Mouse (Mus musculus) left cerebral cortex, adult 2 months (tissue): Measurements from ENCODE around the gene Creg2. TPM values are rescaled to one million over a fixed set of nuclear protein-coding genes. Genes with fewer than 3 reads are reported as not detected.
A peak's percentile ranks its signal among the peaks of the same experiment; 100 is the strongest.
"Not testable (repeated sequence)": the region's sequence is repeated elsewhere in the genome, so short reads cannot be mapped to it uniquely, and the experiment has no call there.

Experiments
- DNase-seq, 2 experiments: peaks; one replicate each; pipeline ENCODE4 v3.0.0; 2021 to 2022; ENCODE audit warnings: low spot score in 2 of 2, mixed read lengths in 1 of 2; ENCODE audit errors: extremely low spot score in 1 of 2
- H3K27ac ChIP-seq: fragments of 200-600 bp; 2 replicates; pipeline ENCODE4 v1.8.1; 2022
- H3K4me3 ChIP-seq: fragments of 200-600 bp; 2 replicates; pipeline ENCODE4 v1.8.1; 2022
- CTCF ChIP-seq: fragments of 200-600 bp; IDR thresholded peaks from 2 replicates; pipeline ENCODE4 v1.8.1; 2022; ENCODE audit warnings: antibody characterized with exemption, mild to moderate bottlenecking, moderate library complexity
- intact Hi-C: fragments of 180-260 bp; cut with DNase I; formaldehyde crosslinking; loops from one replicate; pipeline ENCODE4 v1.15.1; 2025
- total RNA-seq, 2 experiments: library from RNA; stranded (reverse); gene quantifications; 2 replicates each; pipeline ENCODE4 v1.2.3; 2021

Creg2 gene
- total RNA-seq, 2 experiments from 2014 or later = 81.1 to 90.6 TPM

DNA sequence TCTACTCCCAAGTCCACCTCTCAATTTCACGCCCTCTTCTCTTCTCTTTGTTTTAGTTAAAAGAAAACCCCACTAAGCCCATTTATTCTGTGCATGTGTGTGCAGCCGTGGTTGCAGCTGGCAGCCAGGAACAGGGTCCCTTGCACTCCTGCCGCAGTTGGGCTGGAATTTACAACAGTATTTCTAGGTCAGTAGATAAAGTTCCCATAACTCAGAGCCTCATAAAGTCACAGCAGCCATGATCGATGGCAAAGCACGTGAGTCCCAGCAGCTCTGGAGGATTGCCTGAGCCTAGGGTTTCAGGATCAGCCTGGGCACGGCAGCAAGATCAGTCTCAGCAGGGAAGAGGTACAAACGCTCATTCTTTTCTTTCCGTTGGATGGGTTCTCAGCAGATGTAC, 32.8 kb downstream of the Creg2 start:
- no peak overlapping the region for H3K4me3 ChIP-seq
- DNase-seq = no peak
- intact Hi-C loops = no loop called here
- TF ChIP-seq CTCF = no peak
- no peak overlapping the region for H3K27ac ChIP-seq

DNA sequence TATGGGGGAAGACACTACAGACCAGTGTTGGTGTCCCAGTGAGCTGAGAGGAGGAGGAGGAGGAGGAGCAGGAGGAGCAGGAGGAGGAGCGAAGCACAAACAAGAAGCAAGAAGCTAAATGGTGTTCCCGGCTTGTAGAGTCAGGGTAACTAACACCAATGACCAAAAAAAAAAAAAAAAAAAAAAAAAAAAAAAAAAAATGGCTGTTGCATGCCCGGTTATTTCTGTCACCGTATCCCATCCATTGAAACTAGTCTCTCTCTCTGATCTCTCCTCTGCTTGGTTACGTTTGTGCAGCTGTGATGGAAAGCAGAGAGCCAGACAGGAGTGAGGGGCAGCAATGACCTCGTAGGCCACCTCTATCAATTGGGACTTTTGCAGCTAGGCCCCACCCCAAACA, 35.7 kb downstream of the Creg2 start:
- intact Hi-C loops = loop anchor here (1.0 kb wide), 1 partner anchor 35 kb away; no protein-coding TSS in a partner anchor
- no peak for DNase-seq
- H3K4me3 ChIP-seq = no peak overlapping the region
- no peak overlapping the region for H3K27ac ChIP-seq
- no peak for TF ChIP-seq CTCF

DNA sequence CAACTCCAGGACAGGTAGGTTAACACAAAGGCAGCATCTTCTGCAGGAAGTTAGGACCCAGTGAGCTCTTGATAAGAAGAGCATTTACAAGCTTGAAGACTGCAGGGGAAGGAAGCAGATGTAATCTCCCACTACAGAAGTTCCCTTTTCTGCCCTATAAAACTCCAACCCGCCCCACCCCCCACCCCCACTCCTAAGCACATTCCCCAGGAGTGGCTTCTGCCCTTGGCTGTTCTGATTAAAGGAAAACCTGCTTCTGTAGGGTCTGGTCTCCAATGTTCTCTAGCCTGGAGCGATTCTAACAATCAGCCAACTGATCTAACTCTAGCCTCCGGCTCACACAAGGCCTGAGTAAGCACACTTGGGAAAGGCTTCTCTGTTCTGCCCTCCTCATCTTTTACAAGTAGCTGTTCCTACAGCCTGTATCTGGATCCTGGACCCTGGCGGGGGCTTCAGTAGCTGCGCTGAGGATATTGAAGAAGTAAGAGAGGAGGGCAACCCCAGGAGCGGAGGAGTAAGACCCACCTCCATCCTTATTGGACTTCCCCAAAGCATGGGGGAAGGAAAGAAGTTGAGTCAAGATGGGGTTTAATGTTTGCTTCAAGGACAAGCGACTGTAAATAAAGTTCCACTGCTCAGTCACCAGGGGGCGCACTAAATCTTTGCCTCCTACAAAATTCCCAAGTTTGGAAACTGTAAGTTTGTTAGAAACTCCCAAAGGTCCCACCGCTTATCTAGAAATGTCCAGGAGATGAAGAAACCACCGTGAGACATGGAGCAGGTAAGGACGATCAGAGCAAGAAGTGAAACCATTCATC, 36.6 kb downstream of the Creg2 start:
- peak; percentile 29 to 69 for DNase-seq
- TF ChIP-seq CTCF = peak; percentile 88
- H3K27ac ChIP-seq = no peak overlapping the region
- H3K4me3 ChIP-seq = no peak overlapping the region
- intact Hi-C loops = loop anchor here (1.0 kb wide), 1 partner anchor 36 kb away; no protein-coding TSS in a partner anchor

DNA sequence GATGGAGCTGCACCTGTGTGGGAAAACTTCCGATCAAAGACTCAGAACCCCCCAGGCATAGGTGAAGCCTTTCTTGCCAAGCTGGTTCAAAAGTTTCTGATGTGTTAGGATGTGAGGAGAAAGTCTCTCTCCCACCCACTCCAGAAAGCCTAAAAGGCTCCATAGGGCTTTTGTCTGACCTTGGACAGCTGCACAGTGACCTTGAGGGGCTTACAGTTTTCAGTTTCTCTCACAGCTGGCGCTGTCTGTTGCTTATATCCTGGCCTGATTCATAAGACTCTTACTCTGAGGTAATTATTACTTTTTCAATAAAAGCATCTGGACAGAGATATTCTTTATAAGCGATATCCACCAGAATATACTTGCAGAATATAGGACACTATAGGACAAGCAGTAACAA, 38.2 kb downstream of the Creg2 start:
- Histone ChIP-seq H3K4me3 (no peak overlapping the region), H3K27ac (no peak overlapping the region)
- no peak for DNase-seq
- intact Hi-C loops = no loop called here
- no peak for TF ChIP-seq CTCF

DNA sequence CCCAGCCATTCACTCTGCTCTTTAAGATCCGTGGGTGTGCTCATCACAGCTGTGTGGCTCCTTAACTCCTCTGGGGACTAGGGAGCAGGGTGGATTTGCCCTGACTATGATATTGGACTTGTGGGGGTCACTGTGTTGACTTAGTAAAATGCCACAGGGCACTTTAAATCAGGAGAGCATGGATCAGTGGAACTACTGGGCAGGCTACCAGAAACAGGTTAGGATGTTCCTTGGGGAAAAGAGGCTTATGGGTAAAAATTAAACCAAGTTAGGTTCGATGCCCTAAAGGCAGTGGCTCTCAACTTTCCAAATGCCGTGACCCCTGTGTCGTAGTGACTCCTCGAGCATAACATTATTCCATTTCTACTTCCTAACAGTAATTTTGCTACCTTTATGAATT, 38.8 kb downstream of the Creg2 start:
- no peak for DNase-seq
- intact Hi-C loops = no loop called here
- no peak overlapping the region for H3K27ac ChIP-seq
- TF ChIP-seq CTCF = no peak
- no peak overlapping the region for H3K4me3 ChIP-seq

DNA sequence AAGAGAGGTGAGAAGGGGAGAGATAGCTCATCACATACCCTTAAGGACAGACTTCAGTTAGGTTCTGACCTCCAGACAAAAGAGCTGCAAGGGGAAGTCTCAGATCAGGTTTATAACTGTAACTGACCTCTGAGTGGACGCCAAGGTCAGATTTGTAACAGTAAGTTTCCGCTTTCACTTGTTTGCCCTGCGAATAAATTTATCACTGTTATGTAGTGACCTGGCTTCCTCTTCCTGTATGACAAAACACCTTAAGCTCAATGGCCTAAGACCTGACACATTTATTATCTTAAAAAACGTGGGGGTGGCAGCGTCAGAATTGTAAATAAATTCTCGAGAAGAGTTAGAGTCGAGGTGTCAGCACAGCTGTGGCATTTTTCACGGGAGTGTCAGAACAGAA, 42.7 kb downstream of the Creg2 start:
- Histone ChIP-seq H3K4me3 (no peak overlapping the region), H3K27ac (no peak overlapping the region)
- intact Hi-C loops = no loop called here
- DNase-seq = no peak
- no peak for TF ChIP-seq CTCF

DNA sequence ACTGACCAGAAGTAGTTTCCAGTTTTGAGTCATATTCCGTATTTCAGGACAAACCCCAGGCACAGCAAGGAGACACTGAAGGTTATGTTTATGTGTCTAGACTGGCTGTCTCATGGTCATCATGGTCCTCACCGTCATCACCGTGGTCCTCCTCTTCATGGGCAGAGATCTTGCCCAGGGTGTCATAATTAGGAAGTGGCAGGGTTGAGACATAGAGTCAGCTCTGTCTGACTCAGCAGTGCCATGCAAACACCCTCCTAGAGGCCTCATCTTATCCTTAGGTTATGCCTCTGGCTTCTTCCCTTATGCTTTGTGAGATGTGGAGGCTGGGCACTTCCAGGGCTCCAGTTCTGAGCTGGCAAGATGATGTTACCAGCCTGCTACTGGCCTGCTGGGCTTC, 48.8 kb downstream of the Creg2 start:
- intact Hi-C loops = no loop called here
- H3K27ac ChIP-seq = no peak overlapping the region
- H3K4me3 ChIP-seq = no peak overlapping the region
- no peak for DNase-seq
- no peak for TF ChIP-seq CTCF

DNA sequence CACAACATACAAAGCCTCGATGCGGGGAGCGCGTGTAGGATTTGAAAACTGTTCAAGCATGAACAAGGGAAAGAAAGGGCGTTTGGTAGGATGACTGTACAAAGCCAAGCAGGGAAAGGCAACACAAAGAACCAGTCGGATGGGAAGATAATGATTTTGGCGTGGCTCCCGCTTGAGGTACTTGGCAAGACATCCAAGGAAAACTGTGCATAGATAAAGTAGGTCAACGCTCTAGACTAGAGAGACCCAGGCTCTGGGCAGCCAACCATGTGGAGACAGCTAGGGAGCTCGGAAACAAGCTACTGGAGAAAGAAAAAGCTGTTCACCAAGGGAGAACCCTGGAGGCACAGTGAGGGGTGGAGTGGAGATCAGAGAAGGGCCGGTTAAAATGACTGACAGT, 52.5 kb downstream of the Creg2 start:
- no peak for TF ChIP-seq CTCF
- intact Hi-C loops = loop anchor here (10.0 kb wide), 1 partner anchor 276 kb away; no protein-coding TSS in a partner anchor
- peak in 1 of 2 experiments; percentile 34 for DNase-seq
- Histone ChIP-seq H3K4me3 (no peak overlapping the region), H3K27ac (no peak overlapping the region)

DNA sequence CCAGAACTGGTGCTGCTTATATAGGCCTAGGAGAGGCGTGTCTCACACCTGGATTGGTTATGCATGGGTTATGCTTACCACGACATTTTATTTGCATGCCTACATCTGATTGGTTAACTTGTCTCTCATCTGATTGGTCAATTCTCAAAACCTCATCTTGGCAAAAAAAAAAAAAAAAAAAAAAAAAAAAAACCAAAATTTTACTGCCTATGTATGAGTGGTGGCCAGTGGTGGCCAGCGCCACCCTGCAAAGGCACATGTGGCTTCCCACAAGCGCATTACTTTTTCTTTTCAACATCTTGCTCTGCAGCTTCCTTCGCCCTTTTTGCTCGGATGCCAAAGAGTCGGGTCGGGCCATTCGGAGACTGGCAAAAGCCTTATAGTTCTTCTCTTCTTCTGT, 54.1 kb downstream of the Creg2 start:
- not testable (repeated sequence) for H3K4me3 ChIP-seq, DNase-seq, H3K27ac ChIP-seq
- intact Hi-C loops = loop anchor here (10.0 kb wide), 1 partner anchor 278 kb away; no protein-coding TSS in a partner anchor

DNA sequence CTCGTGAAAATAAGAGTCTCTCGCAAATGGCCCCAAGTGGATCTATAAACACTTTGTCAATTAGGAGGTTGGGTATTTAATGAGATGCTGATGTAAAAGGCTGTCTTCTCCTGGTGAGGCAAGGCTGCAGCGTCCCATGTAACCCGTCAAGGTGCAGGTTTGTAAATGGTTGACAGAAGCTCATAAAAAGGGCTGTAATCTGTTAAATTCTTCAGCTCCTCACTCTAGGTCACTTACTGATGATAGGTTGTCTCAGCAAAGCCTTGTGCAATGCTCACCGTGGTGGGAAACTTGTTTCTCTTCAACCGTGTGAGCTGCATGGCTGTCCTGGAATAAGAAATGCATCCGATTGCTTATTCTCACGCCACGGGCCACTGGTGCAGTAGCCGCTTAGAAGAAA, 57.4 kb downstream of the Creg2 start:
- Histone ChIP-seq H3K4me3 (no peak overlapping the region), H3K27ac (no peak overlapping the region)
- intact Hi-C loops = loop anchor here (10.0 kb wide), 1 partner anchor 281 kb away; no protein-coding TSS in a partner anchor
- no peak for DNase-seq
- no peak for TF ChIP-seq CTCF

DNA sequence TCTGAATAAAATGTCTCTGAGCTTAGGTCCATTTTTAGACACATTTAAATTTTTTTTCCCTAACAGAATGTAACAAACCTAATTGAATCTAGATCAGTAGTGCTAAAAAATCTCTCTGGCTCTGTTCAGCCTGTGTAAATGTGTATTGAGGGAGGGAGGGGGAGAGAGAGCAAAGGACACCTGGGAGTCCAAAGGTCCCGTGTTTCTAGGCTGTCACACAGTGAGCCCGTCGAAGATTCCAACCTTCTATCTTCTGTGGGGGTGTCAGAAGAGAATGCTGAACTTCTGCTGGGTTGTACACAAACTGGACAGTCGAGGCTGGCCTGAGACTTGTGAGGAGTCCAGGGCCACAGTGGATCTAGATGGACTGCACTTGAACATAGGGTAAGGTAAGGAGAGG, 59.2 kb downstream of the Creg2 start:
- intact Hi-C loops = loop anchor here (10.0 kb wide), 1 partner anchor 283 kb away; no protein-coding TSS in a partner anchor
- Histone ChIP-seq H3K4me3 (no peak overlapping the region), H3K27ac (no peak overlapping the region)
- no peak for TF ChIP-seq CTCF
- DNase-seq = no peak

DNA sequence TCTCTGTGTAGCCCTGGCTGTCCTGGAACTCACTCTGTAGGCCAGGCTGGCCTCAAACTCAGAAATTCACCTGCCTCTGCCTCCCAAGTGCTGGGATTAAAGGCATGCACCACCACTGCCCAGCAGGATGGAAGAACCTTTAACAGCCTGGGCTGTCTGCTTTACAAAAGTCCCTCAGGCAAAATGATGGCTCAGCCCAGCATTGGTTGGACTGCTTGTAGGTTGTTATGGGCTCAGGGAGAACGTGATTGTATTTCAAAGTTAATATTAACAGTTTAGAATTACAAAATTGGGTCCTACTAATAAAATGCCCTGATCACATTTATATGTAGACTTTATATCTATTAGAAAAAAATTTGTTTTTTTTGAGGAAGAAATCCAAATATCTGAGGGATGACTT, 59.7 kb downstream of the Creg2 start:
- intact Hi-C loops = loop anchor here (10.0 kb wide), 1 partner anchor 283 kb away; no protein-coding TSS in a partner anchor
- not testable (repeated sequence) for DNase-seq, H3K27ac ChIP-seq, H3K4me3 ChIP-seq

DNA sequence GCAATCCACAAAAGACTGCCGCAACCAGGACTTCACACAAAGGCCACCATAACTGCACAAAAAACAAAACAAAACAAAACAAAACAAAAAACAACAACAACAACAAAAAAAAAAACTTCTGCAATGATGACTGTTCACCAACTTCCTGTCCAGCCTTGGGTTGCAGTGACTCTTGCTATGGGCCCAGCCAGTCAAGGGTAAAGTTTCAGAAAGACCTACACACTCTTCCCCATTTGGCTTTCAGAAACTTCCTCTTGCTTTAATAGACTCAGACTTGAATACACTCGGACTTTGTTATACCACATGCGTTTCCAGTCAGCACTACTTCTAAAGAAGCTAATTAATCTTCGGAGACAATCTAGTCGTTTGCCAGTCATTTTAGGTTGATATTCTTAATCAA, 61.1 kb downstream of the Creg2 start:
- no peak for DNase-seq
- no peak for TF ChIP-seq CTCF
- Histone ChIP-seq H3K27ac (no peak overlapping the region), H3K4me3 (no peak overlapping the region)
- intact Hi-C loops = loop anchor here (10.0 kb wide), 1 partner anchor 285 kb away; no protein-coding TSS in a partner anchor
